Mouse (Mus musculus) thymus, adult 2 months (tissue): ENCODE results near the gene Gm10134. TPM values are rescaled to one million over a fixed set of nuclear protein-coding genes. Genes with fewer than 3 reads are reported as not detected.

Source experiments
- DNase-seq: peaks from one replicate; pipeline ENCODE4 v3.0.0; 2021
- H3K27ac ChIP-seq: fragments of 200-500 bp; 2 replicates; pipeline ENCODE4 v1.5.1; 2012; ENCODE audit warnings: low read length, control low read depth; ENCODE audit not compliant: control insufficient read depth, insufficient read depth
- H3K27me3 ChIP-seq: fragments of 200-500 bp; 2 replicates; pipeline ENCODE4 v1.6.1; 2012; ENCODE audit warnings: mild to moderate bottlenecking, low read length, moderate library complexity, mixed read lengths; ENCODE audit not compliant: control insufficient read depth, insufficient read depth
- H3K36me3 ChIP-seq: fragments of 200-500 bp; 2 replicates; pipeline ENCODE4 v1.6.1; 2012; ENCODE audit warnings: mild to moderate bottlenecking, low read length, moderate library complexity; ENCODE audit not compliant: control insufficient read depth, insufficient read depth
- H3K4me1 ChIP-seq: fragments of 200-500 bp; replicated peaks from 2 replicates; pipeline ENCODE4 v1.6.1; 2012; ENCODE audit warnings: low read length; ENCODE audit not compliant: control insufficient read depth, insufficient read depth
- H3K4me3 ChIP-seq: fragments of 200-500 bp; 2 replicates; pipeline ENCODE4 v1.5.1; 2012; ENCODE audit warnings: mild to moderate bottlenecking, low read length, control low read depth, moderate library complexity; ENCODE audit not compliant: control insufficient read depth, insufficient read depth
- CTCF ChIP-seq: fragments of 200-500 bp; IDR thresholded peaks from 2 replicates; pipeline ENCODE4 v1.5.1; 2012; ENCODE audit warnings: mild to moderate bottlenecking, control low read depth, low read length, moderate library complexity, borderline replicate concordance; ENCODE audit not compliant: control insufficient read depth, poor library complexity, insufficient read depth; ENCODE audit errors: extremely low read depth
- POLR2A ChIP-seq: fragments of 200-500 bp; IDR thresholded peaks from 2 replicates; pipeline ENCODE4 v1.6.1; 2012; ENCODE audit warnings: mild to moderate bottlenecking, low read length, control low read depth, moderate library complexity; ENCODE audit not compliant: control insufficient read depth, poor library complexity, insufficient read depth; ENCODE audit errors: extremely low read depth
- WGBS: fragments of 180-500 bp; shearing (Covaris S2); methylation state at CpG from one replicate; pipeline ENCODE4 v1.1.7; 2018; 5-methylcytosine and 5-hydroxymethylcytosine counted together
- polyA plus RNA-seq: library from polyadenylated mRNA; depleted of rRNA; stranded (reverse); fragments of >200 nt; gene quantifications from 2 replicates; pipeline ENCODE4 v1.2.3, GENCODE M21; 2012

Gene Gm10134
- polyA plus RNA-seq, 1 experiment = 0.47 TPM

- H3K4me1 ChIP-seq = peaks cover 47% of the 10 kb centered on the region
- H3K4me3 ChIP-seq = no peak overlapping the region
- no peak overlapping the region for H3K27ac ChIP-seq
- H3K36me3 ChIP-seq = no peaks in the 10 kb centered on the region
- 80% methylated on average over 8 of the region's 8 CpGs for WGBS
- H3K27me3 ChIP-seq = no peaks in the 10 kb centered on the region
- DNase-seq = no peak
- TF ChIP-seq POLR2A (no peak), CTCF (no peak)
Observed at GRCm38 (mm10) chr2:28540587-28541227, 34.8 kb downstream of the Gm10134 start.

GRCm38 (mm10) chr2:28543894-28544293, 38.0 kb downstream of the Gm10134 start:
- no peak overlapping the region for H3K27ac ChIP-seq
- DNase-seq = no peak
- peaks cover 40% of the 10 kb centered on the region for H3K4me1 ChIP-seq
- H3K36me3 ChIP-seq = no peaks in the 10 kb centered on the region
- H3K4me3 ChIP-seq = no peak overlapping the region
- TF ChIP-seq CTCF = no peak
- no peak for TF ChIP-seq POLR2A
- 92% methylated on average over 8 of the region's 8 CpGs for WGBS
- no peaks in the 10 kb centered on the region for H3K27me3 ChIP-seq

- DNase-seq = no peak
- TF ChIP-seq POLR2A (no peak), CTCF (no peak)
- Histone ChIP-seq H3K27me3 (no peaks in the 10 kb centered on the region), H3K36me3 (no peaks in the 10 kb centered on the region), H3K4me1 (peaks cover 21% of the 10 kb centered on the region), H3K27ac (no peak overlapping the region), H3K4me3 (no peak overlapping the region)
Observed at GRCm38 (mm10) chr2:28545976-28546375, 40.1 kb downstream of the Gm10134 start.

GRCm38 (mm10) chr2:28546560-28546959, 40.7 kb downstream of the Gm10134 start:
- no peak for DNase-seq
- no peak overlapping the region for H3K27ac ChIP-seq
- peaks cover 21% of the 10 kb centered on the region for H3K4me1 ChIP-seq
- no peak overlapping the region for H3K4me3 ChIP-seq
- H3K36me3 ChIP-seq = no peaks in the 10 kb centered on the region
- no peaks in the 10 kb centered on the region for H3K27me3 ChIP-seq
- TF ChIP-seq CTCF = no peak
- TF ChIP-seq POLR2A = no peak
- 75% methylated on average over 6 of the region's 6 CpGs for WGBS

- TF ChIP-seq POLR2A (no peak), CTCF (peak; percentile 80)
- no peak overlapping the region for H3K27ac ChIP-seq
- no peak overlapping the region for H3K4me3 ChIP-seq
- H3K4me1 ChIP-seq = peaks cover 21% of the 10 kb centered on the region
- H3K27me3 ChIP-seq = no peaks in the 10 kb centered on the region
- DNase-seq = peak; percentile 87
- H3K36me3 ChIP-seq = no peaks in the 10 kb centered on the region
- 61% methylated on average over 11 of the region's 11 CpGs for WGBS
Observed at GRCm38 (mm10) chr2:28547237-28548172, 41.6 kb downstream of the Gm10134 start.

GRCm38 (mm10) chr2:28549157-28549556, 43.3 kb downstream of the Gm10134 start:
- Histone ChIP-seq H3K27ac (no peak overlapping the region), H3K4me3 (no peak overlapping the region), H3K36me3 (no peaks in the 10 kb centered on the region), H3K4me1 (peaks cover 21% of the 10 kb centered on the region), H3K27me3 (no peaks in the 10 kb centered on the region)
- no peak for DNase-seq
- WGBS = 94% methylated on average over 13 of the region's 13 CpGs
- TF ChIP-seq POLR2A = no peak
- TF ChIP-seq CTCF = no peak
